Mouse (Mus musculus) cerebellum, adult 18-20 months (tissue): ENCODE measurements around the gene Spag6l.
"Not testable (repeated sequence)": the region's sequence is repeated elsewhere in the genome, so short reads cannot be mapped to it uniquely, and the experiment has no call there.

ENCODE experiments used
- DNase-seq, 2 experiments: peaks; one replicate each; pipeline ENCODE4 v3.0.0; 2021

The Spag6l gene

GRCm38 (mm10) chr16:16828757-16829615 lies at the start of gene Spag6l:
Gene Spag6l (minus strand): TSS chr16:16829456.
- DNase-seq = no peak

GRCm38 (mm10) chr16:16879025-16879424 lies 49.8 kb upstream of the Spag6l start:
- DNase-seq = no peak

GRCm38 (mm10) chr16:16870617-16871331 lies 41.5 kb upstream of the Spag6l start, which contains the start of the genes Top3b and Vpreb1:
Gene Top3b (plus strand): TSS chr16:16870736.
Gene Vpreb1 (minus strand): TSS chr16:16870843.
- DNase-seq = peak; percentile 82 to 87

GRCm38 (mm10) chr16:16870241-16870616 lies 41.0 kb upstream of the Spag6l start:
- DNase-seq = no peak

GRCm38 (mm10) chr16:16865696-16866561 lies 36.7 kb upstream of the Spag6l start:
- DNase-seq = no peak

- DNase-seq = no peak
These were observed 36.0 kb upstream of the Spag6l start for GRCm38 (mm10) chr16:16865217-16865616.

GRCm38 (mm10) chr16:16863978-16864377 lies 34.7 kb upstream of the Spag6l start, which contains the start of gene Igll1:
Gene Igll1 (minus strand): TSS chr16:16863985.
- DNase-seq = no peak

- DNase-seq = no peak
These were observed 33.0 kb upstream of the Spag6l start for GRCm38 (mm10) chr16:16862288-16862687.

GRCm38 (mm10) chr16:16856731-16857476 lies 27.6 kb upstream of the Spag6l start:
- DNase-seq = no peak

- DNase-seq = not testable (repeated sequence)
These were observed 26.8 kb upstream of the Spag6l start for GRCm38 (mm10) chr16:16856054-16856453.

GRCm38 (mm10) chr16:16855541-16855940 lies 26.3 kb upstream of the Spag6l start:
- DNase-seq = no peak

- peak; percentile 17 to 38 for DNase-seq
These were observed 25.6 kb upstream of the Spag6l start for GRCm38 (mm10) chr16:16854836-16855235.

GRCm38 (mm10) chr16:16852411-16852810 lies 23.2 kb upstream of the Spag6l start:
- no peak for DNase-seq

- DNase-seq = no peak
These were observed 19.9 kb upstream of the Spag6l start for GRCm38 (mm10) chr16:16849196-16849595.

- DNase-seq = no peak
These were observed 415 bp upstream of the Spag6l start for GRCm38 (mm10) chr16:16829671-16830070.

GRCm38 (mm10) chr16:16826223-16826622 lies 3.0 kb downstream of the Spag6l start:
- no peak for DNase-seq

GRCm38 (mm10) chr16:16825476-16825875 lies 3.8 kb downstream of the Spag6l start:
- DNase-seq = no peak

GRCm38 (mm10) chr16:16806325-16806724 lies 22.9 kb downstream of the Spag6l start:
- no peak for DNase-seq
